Mouse (Mus musculus) MEL (cell line): Measurements from ENCODE around the gene Fbxw11.

Experiments
- BHLHE40 ChIP-seq: IDR thresholded peaks from 2 replicates; pipeline ENCODE4 v1.6.1; 2012; ENCODE audit warnings: low read depth, mild to moderate bottlenecking, inconsistent platforms, low read length, improper control_type of control experiment, borderline replicate concordance
- CHD1 ChIP-seq: IDR thresholded peaks from 2 replicates; pipeline ENCODE4 v1.6.1; 2012; ENCODE audit warnings: low read depth, mild to moderate bottlenecking, inconsistent platforms, low read length, improper control_type of control experiment
- CTCF ChIP-seq, 3 experiments: IDR thresholded peaks in 2 of 3; conservative IDR thresholded peaks in 1 of 3; 2 replicates each; pipeline ENCODE4 v1.5.1; 2011 to 2012; ENCODE audit warnings: low read length in 3 of 3, low read depth in 2 of 3, mild to moderate bottlenecking in 2 of 3, improper control_type of control experiment in 1 of 3, inconsistent platforms in 1 of 3, mixed read lengths in 1 of 3, moderate library complexity in 1 of 3; ENCODE audit not compliant: control insufficient read depth in 1 of 3, insufficient read depth in 1 of 3, poor library complexity in 1 of 3, severe bottlenecking in 1 of 3
- EP300 ChIP-seq, 2 experiments: IDR thresholded peaks; 2 replicates each; pipeline ENCODE4 v1.6.1; 2011; ENCODE audit warnings: improper control_type of control experiment in 2 of 2, low read length in 2 of 2, low read depth in 1 of 2, mild to moderate bottlenecking in 1 of 2
- ETS1 ChIP-seq: IDR thresholded peaks from 2 replicates; pipeline ENCODE4 v1.6.1; 2012; ENCODE audit warnings: low read depth, mild to moderate bottlenecking, inconsistent platforms, low read length, improper control_type of control experiment, moderate library complexity
- GATA1 ChIP-seq: IDR thresholded peaks from 2 replicates; pipeline ENCODE4 v1.6.1; 2011; ENCODE audit warnings: low read depth, low read length, improper control_type of control experiment
- KAT2A ChIP-seq: conservative IDR thresholded peaks from 2 replicates; pipeline ENCODE4 v1.6.1; 2012; ENCODE audit warnings: low read depth, low read length, improper control_type of control experiment, inconsistent platforms
- POLR2A ChIP-seq, 2 experiments: IDR thresholded peaks; 2 replicates each; pipeline ENCODE4 v1.6.1; 2011 to 2012; ENCODE audit warnings: low read length in 2 of 2, mild to moderate bottlenecking in 2 of 2, control low read depth in 1 of 2, improper control_type of control experiment in 1 of 2, low read depth in 1 of 2, moderate library complexity in 1 of 2; ENCODE audit not compliant: control insufficient read depth in 1 of 2, insufficient read depth in 1 of 2, poor library complexity in 1 of 2
- POLR2AphosphoS5 ChIP-seq: IDR thresholded peaks from 2 replicates; pipeline ENCODE4 v1.6.1; 2012; ENCODE audit warnings: low read depth, borderline replicate concordance, mild to moderate bottlenecking, inconsistent platforms, low read length, moderate library complexity, mixed read lengths
- TBP ChIP-seq: IDR thresholded peaks from 2 replicates; pipeline ENCODE4 v1.8.0; 2011; ENCODE audit warnings: low read depth, low read length, improper control_type of control experiment
- ZC3H11A ChIP-seq: IDR thresholded peaks from 2 replicates; pipeline ENCODE4 v1.6.1; 2012; ENCODE audit warnings: low read depth, mild to moderate bottlenecking, inconsistent platforms, low read length, improper control_type of control experiment
- ZMIZ1 ChIP-seq: IDR thresholded peaks from 2 replicates; pipeline ENCODE4 v1.6.1; 2012; ENCODE audit warnings: low read depth, mild to moderate bottlenecking, inconsistent platforms, low read length, improper control_type of control experiment, moderate library complexity

DNA sequence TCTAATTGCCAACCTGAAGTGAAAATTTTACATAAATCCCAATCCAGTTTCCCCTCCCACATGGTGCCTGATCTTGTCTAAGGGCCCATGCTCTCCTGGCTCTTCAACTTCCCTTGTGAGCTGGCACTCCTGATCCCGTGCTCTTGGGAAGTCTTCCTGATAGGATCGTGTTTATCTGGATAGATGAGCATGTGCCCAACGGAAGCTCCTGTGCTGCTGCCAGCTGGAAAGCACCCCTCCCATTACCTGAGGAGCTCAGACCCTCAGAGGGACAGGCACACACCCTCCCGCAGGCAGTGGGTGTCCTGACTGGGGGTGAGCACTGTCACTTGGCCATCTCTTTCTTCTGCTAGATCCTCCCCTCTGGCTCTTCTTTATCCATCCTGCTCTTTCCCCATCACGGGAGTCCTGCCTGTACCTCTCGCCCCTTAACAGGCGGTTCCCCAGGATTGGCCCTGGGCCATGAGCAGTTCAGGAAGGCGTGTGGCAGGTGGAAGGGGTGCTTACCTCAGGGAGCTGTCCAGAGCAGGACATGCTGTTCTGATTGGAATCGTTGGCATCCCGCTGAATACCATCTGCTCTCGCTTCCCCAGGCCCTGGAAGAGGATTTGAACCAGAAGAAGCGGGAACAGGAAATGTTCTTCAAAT, 20.6 kb upstream of the Fbxw11 start:
- TF ChIP-seq POLR2A (IDR thresholded peaks at IDR 0.05; ENCODE audit: control insufficient read depth in 1 of 2, insufficient read depth in 1 of 2, low read depth in 1 of 2, low read length in 2 of 2, poor library complexity in 1 of 2) (no peak), ETS1 (no peak), ZMIZ1 (no peak), GATA1 (no peak), KAT2A (no peak), TBP (no peak), ZC3H11A (no peak), CHD1 (no peak), CTCF (IDR thresholded peaks at IDR 0.05 in 2 of 3, conservative IDR thresholded peaks at IDR 0.05 in 1 of 3; ENCODE audit: control insufficient read depth in 1 of 3, insufficient read depth in 1 of 3, low read depth in 2 of 3, low read length in 3 of 3, poor library complexity in 1 of 3, severe bottlenecking in 1 of 3) (no peak), POLR2AphosphoS5 (no peak), BHLHE40 (no peak), EP300 (IDR thresholded peaks at IDR 0.05; ENCODE audit: low read depth in 1 of 2, low read length in 2 of 2) (no peak)
